Mouse (Mus musculus) kidney, postnatal 10 days (tissue): ENCODE measurements around the gene Olfr1532-ps1.
"Not testable (repeated sequence)": the region's sequence is repeated elsewhere in the genome, so short reads cannot be mapped to it uniquely, and the experiment has no call there.

Experiments used
- DNase-seq: peaks from one replicate; pipeline ENCODE4 v3.0.0; 2021; ENCODE audit warnings: mixed read lengths

Olfr1532-ps1 gene

GRCm38 (mm10) chr7:106907676-106908075, at the start of gene Olfr1532-ps1:
Gene Olfr1532-ps1 (plus strand): TSS chr7:106908001.
- no peak for DNase-seq

- DNase-seq = no peak
Observed at GRCm38 (mm10) chr7:106862885-106863284, 44.9 kb upstream of the Olfr1532-ps1 start, which contains the start of gene Olfr704. Gene Olfr704 (plus strand): TSS chr7:106863185.

GRCm38 (mm10) chr7:106876791-106877190, 31.0 kb upstream of the Olfr1532-ps1 start, which contains the start of gene Olfr705:
Gene Olfr705 (minus strand): TSS chr7:106876891.
- DNase-seq = no peak

- no peak for DNase-seq
Observed at GRCm38 (mm10) chr7:106888062-106888461, 19.7 kb upstream of the Olfr1532-ps1 start, which contains the start of gene Olfr706. Gene Olfr706 (minus strand): TSS chr7:106888162.

GRCm38 (mm10) chr7:106901141-106901540, 6.7 kb upstream of the Olfr1532-ps1 start, which contains the start of gene Olfr707:
Gene Olfr707 (minus strand): TSS chr7:106901241.
- DNase-seq = not testable (repeated sequence)

- DNase-seq = peak; percentile 6
Observed at GRCm38 (mm10) chr7:106920961-106921360, 13.2 kb downstream of the Olfr1532-ps1 start.

- DNase-seq = no peak
Observed at GRCm38 (mm10) chr7:106932119-106932518, 24.3 kb downstream of the Olfr1532-ps1 start, which contains the start of gene Olfr709-ps1. Gene Olfr709-ps1 (minus strand): TSS chr7:106932219.

GRCm38 (mm10) chr7:106948212-106948611, 40.4 kb downstream of the Olfr1532-ps1 start, which contains the start of gene Olfr710:
Gene Olfr710 (minus strand): TSS chr7:106948312.
- no peak for DNase-seq

- no peak for DNase-seq
Observed at GRCm38 (mm10) chr7:106963837-106964236, 56.0 kb downstream of the Olfr1532-ps1 start, which contains the start of gene Olfr6. Gene Olfr6 (minus strand): TSS chr7:106963937.
